Mouse (Mus musculus): ENCODE measurements at regions not wholly inside any gene's neighbourhood (a gene's known extent, or its start where the extent isn't known, plus 50 kb on each side); places are given as distances from the start of the nearest gene placed in this dataset.
A peak's percentile ranks its signal among the peaks of the same experiment; 100 is the strongest.

DNA sequence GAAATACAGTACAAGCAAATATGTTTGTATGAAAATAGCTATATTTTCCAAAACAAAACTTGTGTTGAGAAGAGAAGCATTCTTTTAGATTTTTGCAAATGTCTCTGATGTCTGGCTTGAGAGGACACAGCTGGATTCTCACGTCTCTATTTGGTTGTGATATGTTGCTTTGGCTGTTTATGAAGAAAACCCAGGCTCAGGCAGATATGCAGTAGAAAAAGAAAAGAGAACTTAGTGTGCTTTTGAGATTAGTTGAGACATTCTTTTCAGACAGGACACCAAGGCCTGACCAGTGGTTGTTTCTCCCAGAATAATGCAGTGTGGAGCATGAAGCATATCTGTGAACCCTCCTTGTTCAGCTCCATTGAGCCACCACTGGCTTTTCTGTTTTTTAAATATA, 178.8 kb upstream of the Mamld1 start:
- no peak for DNase-seq (ENCODE audit: extremely low read depth, insufficient read length, low spot score)

DNA sequence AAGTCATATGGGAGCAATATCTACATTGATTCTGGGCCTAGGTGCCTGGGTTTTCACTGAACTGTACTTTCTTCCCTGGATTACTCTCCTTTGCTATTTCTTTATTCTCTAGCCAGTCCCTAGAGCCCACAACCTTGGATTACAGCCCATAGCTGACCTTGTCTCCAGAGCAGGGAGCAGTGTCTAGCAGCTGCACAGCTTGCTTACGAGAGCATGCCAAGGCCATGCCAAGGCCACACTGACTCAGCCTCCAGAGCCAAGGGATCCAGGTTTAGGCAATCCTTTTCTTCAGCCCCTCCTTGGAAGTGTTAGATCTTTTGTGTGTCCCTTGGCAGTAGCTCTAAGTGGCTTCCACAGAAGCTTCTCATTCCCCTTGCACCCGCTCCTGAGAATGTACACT, 168.7 kb upstream of the Mamld1 start:
- peak; percentile 22 for DNase-seq (ENCODE audit: extremely low read depth, insufficient read length, low spot score)

GRCm38 (mm10) chrX:70883461-70883860, 166.6 kb upstream of the Mamld1 start:
- DNase-seq (ENCODE audit: extremely low read depth, insufficient read length, low spot score): peak; percentile 42

GRCm38 (mm10) chrX:70894517-70894916, 155.5 kb upstream of the Mamld1 start:
- no peak for DNase-seq (ENCODE audit: extremely low read depth, insufficient read length, low spot score)

- DNase-seq (ENCODE audit: extremely low read depth, insufficient read length, low spot score): no peak
Observed at GRCm38 (mm10) chrX:70895554-70895953, 154.5 kb upstream of the Mamld1 start.

DNA sequence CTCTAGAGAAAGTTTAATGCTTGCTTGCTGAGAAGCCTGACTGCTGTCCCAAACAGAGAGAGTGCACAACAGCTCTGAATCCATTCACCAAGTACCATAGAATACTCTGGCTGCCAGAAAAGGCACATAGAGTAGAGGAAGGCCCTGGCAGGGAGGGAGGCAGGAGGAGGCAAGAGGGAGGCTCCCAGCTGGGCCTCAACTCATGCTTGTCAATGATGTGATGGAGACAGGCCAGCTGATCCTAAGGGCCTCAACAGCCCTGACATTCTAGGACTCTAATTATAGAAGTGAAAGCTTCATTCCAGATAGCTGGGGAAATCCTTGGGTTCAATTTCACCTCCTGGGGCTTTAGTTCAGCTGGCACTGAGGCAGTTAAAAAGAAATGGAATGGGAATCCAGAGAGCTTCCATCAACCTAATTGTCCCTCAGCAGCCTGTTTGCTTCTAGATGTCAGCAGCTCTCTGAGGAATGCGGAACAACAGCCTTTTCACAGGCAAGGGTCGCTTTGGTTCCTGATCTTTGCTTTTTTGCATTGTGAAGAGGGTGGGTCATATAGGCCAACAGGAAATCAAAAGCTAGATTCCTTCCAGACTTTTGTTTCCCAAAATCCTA, 152.8 kb upstream of the Mamld1 start:
- DNase-seq (ENCODE audit: extremely low read depth, insufficient read length, low spot score): no peak

DNA sequence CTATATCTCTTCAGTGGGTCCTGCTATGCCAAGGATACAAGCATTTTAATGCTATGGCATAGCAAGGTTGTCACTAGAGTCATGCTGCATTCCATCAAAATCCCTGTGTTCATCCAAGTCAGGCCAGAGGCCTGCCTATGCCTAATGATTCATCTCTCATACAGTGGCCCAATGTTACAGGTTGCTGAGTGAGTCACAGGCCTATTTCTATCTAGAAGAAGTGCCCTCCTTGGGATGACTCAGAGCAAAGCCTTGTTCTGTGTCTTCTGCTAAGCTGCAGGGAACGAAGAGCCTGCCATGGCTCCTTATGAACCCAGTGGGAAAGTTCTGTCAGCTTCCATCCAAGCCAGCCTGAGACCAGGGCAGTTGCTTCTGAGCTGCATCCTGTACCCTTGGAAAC, 151.2 kb upstream of the Mamld1 start:
- DNase-seq (ENCODE audit: extremely low read depth, insufficient read length, low spot score): peak; percentile 5

DNA sequence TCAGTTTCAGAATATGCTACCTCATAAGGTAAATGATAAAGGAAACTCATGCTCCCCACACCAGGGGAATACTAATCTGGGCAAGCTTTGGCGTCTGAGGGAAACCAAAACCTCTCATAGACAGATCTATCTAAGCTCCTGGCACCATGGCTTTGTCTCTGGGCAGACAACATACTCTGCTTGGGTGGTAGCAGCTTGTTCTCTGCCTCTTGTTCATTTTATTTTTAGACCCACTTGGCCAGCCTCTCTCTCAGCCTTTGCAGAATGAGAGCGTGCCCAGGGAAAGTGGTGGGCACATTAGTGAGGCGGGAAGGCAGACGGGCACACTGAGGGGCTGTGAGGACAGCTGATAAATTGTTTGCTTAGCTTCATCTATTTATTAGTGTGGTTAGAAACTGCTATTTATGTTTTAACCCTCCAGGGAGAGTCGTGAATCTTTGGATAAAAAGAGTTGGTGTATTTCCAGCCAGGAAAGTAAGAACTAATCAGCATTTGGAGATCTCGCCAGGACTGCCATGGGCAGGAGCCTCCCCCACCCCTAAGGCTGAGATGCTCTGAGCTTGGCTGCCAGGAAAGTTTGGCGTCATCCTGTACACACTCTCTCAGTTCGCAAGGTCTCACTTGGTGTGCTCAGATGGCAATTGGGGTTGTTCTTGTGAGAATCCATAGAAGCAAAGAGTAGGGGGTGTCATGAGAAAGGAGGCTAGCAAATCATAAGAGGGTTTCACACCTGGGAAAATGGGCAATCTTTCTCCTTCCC, 150.2 kb upstream of the Mamld1 start:
- no peak for DNase-seq (ENCODE audit: extremely low read depth, insufficient read length, low spot score)

GRCm38 (mm10) chrX:70925646-70926045, 124.4 kb upstream of the Mamld1 start:
- no peak for DNase-seq (ENCODE audit: extremely low read depth, insufficient read length, low spot score)

DNA sequence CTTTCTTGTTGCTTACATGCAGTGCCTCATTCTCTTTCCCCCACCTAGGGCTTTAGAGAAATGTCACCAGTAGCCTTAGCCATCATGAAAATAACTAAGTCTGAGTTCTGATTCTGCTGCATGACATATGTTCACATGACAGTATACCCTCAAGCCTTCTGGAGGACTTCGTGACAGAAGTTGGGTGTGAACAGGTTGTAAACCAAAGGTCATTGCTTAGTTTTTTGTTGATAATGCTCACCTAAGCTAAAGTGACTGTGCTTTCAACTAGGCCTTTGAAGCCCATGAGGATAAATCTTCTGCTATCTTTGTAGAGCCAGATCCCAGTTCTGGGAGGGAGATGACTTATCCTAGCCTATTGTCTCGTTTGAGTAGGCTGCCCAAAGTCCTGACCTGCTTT, 118.1 kb upstream of the Mamld1 start:
- no peak for DNase-seq (ENCODE audit: extremely low read depth, insufficient read length, low spot score)

DNA sequence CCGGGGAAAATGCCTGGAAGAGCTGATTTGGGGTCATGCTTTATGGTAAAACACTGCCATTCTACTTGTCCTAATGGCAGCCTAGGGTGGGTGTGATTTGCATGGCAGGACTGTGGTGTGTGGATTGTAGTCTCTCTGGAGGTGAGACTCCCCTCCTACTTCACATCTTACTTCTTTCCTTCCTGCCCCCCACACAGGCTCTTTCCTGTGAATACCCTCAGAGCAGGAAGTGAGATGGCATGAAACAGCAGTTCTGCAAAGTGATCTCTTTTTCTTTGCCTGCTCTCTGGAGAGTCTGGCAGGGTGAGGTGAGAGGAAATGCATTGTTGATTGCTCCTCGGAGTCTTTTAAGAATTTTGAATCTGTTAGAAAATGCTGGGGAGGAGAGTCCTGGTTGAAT, 104.7 kb upstream of the Mamld1 start:
- DNase-seq (ENCODE audit: extremely low read depth, insufficient read length, low spot score): no peak

DNA sequence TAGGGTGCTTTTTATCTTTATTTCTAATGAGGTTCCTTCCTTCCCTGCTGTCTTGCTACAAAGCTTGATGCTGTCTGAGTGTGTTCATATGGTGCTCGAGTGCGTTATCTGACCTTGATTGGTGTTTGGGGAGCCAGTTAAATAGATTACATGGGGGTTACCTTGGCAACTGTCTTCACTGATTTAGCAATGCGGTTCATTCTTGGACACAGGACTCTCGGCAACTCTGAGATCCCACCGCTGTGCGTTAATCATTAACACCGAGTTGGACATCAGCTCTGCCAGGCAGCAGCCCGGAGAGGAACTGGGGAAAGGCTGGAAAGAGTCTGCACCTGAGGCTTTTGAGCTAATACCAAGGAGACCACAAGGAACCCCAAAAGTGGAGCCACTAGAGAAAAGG, 104.0 kb upstream of the Mamld1 start:
- DNase-seq (ENCODE audit: extremely low read depth, insufficient read length, low spot score): no peak

DNA sequence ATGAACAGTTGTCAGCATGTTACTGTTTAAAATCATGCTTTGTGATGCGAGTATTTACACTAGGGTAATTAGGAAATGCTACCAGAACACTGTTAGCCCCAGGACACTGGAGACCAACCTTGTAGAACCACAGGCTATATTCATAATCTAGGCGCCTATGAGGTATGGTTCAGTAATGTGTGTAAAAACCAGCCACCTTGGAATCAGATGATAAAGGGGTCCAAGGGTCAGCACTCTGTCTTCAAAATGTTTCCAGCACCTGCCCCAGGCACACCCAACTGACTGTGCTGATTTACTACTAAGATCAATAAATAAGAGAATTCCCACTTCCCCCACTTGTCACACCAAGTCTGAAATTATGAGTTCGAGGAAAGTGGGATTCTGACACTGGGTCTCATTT, 100.8 kb upstream of the Mamld1 start:
- no peak for DNase-seq (ENCODE audit: extremely low read depth, insufficient read length, low spot score)

- no peak for DNase-seq (ENCODE audit: extremely low read depth, insufficient read length, low spot score)
Observed at GRCm38 (mm10) chrX:70953022-70953421, 97.0 kb upstream of the Mamld1 start.
